Mouse (Mus musculus) kidney, postnatal 0 days (tissue): ENCODE data around the gene Slc39a13. TPM values are rescaled to one million over a fixed set of nuclear protein-coding genes. Genes with fewer than 3 reads are reported as not detected.

ENCODE experiments used
- ATAC-seq: fragments of 200-750 bp; cut with Nextera tagmentation; replicated peaks from 2 replicates; pipeline ENCODE4 v1.8.0; 2017; ENCODE audit warnings: low read depth, moderate number of reproducible peaks, moderate TSS enrichment, moderate library complexity; ENCODE audit not compliant: low FRiP score
- DNase-seq: peaks from one replicate; pipeline ENCODE4 v3.0.0-alpha.2; 2016; ENCODE audit warnings: low spot score
- H3K27ac ChIP-seq: fragments of 300-500 bp; sonication (generic); 2 replicates; pipeline ENCODE4 v1.5.1; 2014; ENCODE audit warnings: mild to moderate bottlenecking
- H3K27me3 ChIP-seq: fragments of 300-500 bp; sonication (generic); 2 replicates; pipeline ENCODE4 v1.6.1; 2014; ENCODE audit warnings: low read length, mixed read lengths; ENCODE audit not compliant: insufficient read depth
- H3K36me3 ChIP-seq: fragments of 300-500 bp; sonication (generic); 2 replicates; pipeline ENCODE4 v1.6.1; 2014; ENCODE audit warnings: low read length, mixed read lengths; ENCODE audit not compliant: insufficient read depth
- H3K4me1 ChIP-seq: fragments of 300-500 bp; sonication (generic); replicated peaks from 2 replicates; pipeline ENCODE4 v1.6.1; 2014; ENCODE audit warnings: antibody characterized with exemption, low read length, mixed read lengths; ENCODE audit not compliant: insufficient read depth
- H3K4me2 ChIP-seq: fragments of 300-500 bp; sonication (generic); 2 replicates; pipeline ENCODE4 v1.6.1; 2014; ENCODE audit warnings: mild to moderate bottlenecking, low read length, moderate library complexity, mixed read lengths
- H3K4me3 ChIP-seq: fragments of 300-500 bp; sonication (generic); replicated peaks from 2 replicates; pipeline ENCODE4 v1.5.1; 2014; ENCODE audit warnings: low read depth, low read length
- H3K9ac ChIP-seq: fragments of 300-500 bp; sonication (generic); 2 replicates; pipeline ENCODE4 v1.6.1; 2014; ENCODE audit warnings: low read depth, low read length
- H3K9me3 ChIP-seq: fragments of 300-500 bp; sonication (generic); replicated peaks from 2 replicates; pipeline ENCODE4 v1.6.1; 2016; ENCODE audit warnings: low read length, inconsistent platforms, mixed read lengths
- CTCF ChIP-seq: IDR thresholded peaks from 2 replicates; pipeline ENCODE4 v1.5.1; 2016; ENCODE audit warnings: antibody characterized with exemption, low read depth, mild to moderate bottlenecking, moderate library complexity
- WGBS: fragments of 180-500 bp; shearing (Covaris S2); extraction: QIAGEN DNeasy Blood & Tissue Kit; methylation state at CpG from one replicate; pipeline ENCODE4 v1.1.7; 2014; 5-methylcytosine and 5-hydroxymethylcytosine counted together
- polyA plus RNA-seq: library from polyadenylated mRNA; unstranded; fragments of >200 nt; fragmentation: Nextera tagmentation; extraction: Ambion mirVana; gene quantifications from 2 replicates; pipeline ENCODE4 v1.2.1, GENCODE M21; 2015

Gene Slc39a13
- polyA plus RNA-seq, 1 experiment from 2014 or later = 39.9 TPM

DNA sequence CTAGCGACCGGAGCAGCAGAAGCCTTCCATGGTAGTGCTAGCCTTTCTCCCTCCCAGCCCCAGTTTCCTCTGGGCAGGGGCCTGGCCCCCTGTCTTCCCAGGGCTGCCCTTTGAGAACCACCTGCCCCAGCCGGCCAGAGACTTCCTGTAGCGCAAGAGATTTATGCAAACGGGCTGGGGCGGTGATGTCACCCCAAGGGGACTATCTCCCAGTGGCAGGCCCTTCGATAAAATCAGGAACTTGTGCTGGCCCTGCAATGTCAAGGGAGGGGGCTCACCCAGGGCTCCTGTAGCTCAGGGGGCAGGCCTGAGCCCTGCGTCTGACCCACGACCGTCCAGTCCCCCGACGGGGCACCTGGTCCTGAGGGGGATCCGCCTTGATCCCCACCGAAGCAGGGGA, 26.3 kb upstream of the Slc39a13 start:
- no peak for DNase-seq
- Histone ChIP-seq H3K4me1 (no peaks in the 10 kb centered on the region), H3K4me3 (no peak overlapping the region)

GRCm38 (mm10) chr2:91090827-91091226, 20.6 kb upstream of the Slc39a13 start:
- H3K9me3 ChIP-seq = no peaks in the 10 kb centered on the region
- H3K4me2 ChIP-seq = no peak overlapping the region
- no peaks in the 10 kb centered on the region for H3K36me3 ChIP-seq
- H3K27me3 ChIP-seq = no peaks in the 10 kb centered on the region
- no peak overlapping the region for H3K9ac ChIP-seq
- ATAC-seq = no peak
- WGBS = 68% methylated on average over 6 of the region's 6 CpGs
- DNase-seq = no peak
- no peaks in the 10 kb centered on the region for H3K4me1 ChIP-seq
- H3K27ac ChIP-seq = no peak overlapping the region
- TF ChIP-seq CTCF = no peak
- no peak overlapping the region for H3K4me3 ChIP-seq

More for the DNA sequence above, 26.3 kb upstream of the Slc39a13 start:
- TF ChIP-seq CTCF = no peak
- no peak overlapping the region for H3K9ac ChIP-seq
- no peaks in the 10 kb centered on the region for H3K9me3 ChIP-seq
- no peaks in the 10 kb centered on the region for H3K36me3 ChIP-seq
- ATAC-seq = no peak; the same call in 1 of the 2 replicates
- no peak overlapping the region for H3K27ac ChIP-seq
- 63% methylated on average over 14 of the region's 14 CpGs for WGBS
- H3K4me2 ChIP-seq = no peak overlapping the region
- H3K27me3 ChIP-seq = no peaks in the 10 kb centered on the region

GRCm38 (mm10) chr2:91090208-91090607, 20.0 kb upstream of the Slc39a13 start:
- Histone ChIP-seq H3K9me3 (no peaks in the 10 kb centered on the region), H3K9ac (no peak overlapping the region), H3K36me3 (no peaks in the 10 kb centered on the region), H3K4me3 (no peak overlapping the region), H3K4me1 (no peaks in the 10 kb centered on the region), H3K27me3 (no peaks in the 10 kb centered on the region), H3K4me2 (no peak overlapping the region), H3K27ac (no peak overlapping the region)
- DNase-seq (no peak), ATAC-seq (no peak)
- no peak for TF ChIP-seq CTCF
- 81% methylated on average over 6 of the region's 6 CpGs for WGBS

GRCm38 (mm10) chr2:91088987-91089386, 18.8 kb upstream of the Slc39a13 start:
- ATAC-seq (no peak), DNase-seq (no peak)
- TF ChIP-seq CTCF = no peak
- no peaks in the 10 kb centered on the region for H3K4me1 ChIP-seq
- H3K9ac ChIP-seq = no peak overlapping the region
- no peak overlapping the region for H3K27ac ChIP-seq
- 80% methylated on average over 9 of the region's 9 CpGs for WGBS
- H3K27me3 ChIP-seq = no peaks in the 10 kb centered on the region
- H3K4me2 ChIP-seq = no peak overlapping the region
- no peak overlapping the region for H3K4me3 ChIP-seq
- no peaks in the 10 kb centered on the region for H3K9me3 ChIP-seq
- no peaks in the 10 kb centered on the region for H3K36me3 ChIP-seq

DNA sequence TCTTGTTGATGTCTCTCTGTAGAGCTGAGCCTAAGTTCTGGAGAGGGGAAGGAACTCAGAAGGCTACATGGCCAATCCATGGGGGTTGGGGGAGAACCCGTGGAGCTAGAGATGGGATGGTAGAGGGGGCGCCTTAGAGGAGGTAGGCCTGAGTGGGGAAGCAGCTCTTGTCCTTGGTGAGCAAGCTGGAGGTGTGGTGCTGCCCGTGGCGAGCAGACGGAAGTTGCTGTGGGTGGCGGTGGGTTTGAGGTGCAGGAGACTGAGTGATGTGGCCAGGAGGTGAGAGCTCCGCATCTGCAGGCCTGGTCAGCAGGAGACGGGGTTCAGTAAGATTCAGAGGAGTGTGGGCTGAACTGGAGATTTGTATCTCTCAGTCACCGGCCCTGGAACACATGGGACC, 17.2 kb upstream of the Slc39a13 start:
- no peaks in the 10 kb centered on the region for H3K27me3 ChIP-seq
- H3K4me2 ChIP-seq = no peak overlapping the region
- 83% methylated on average over 9 of the region's 9 CpGs for WGBS
- H3K4me3 ChIP-seq = no peak overlapping the region
- TF ChIP-seq CTCF = no peak
- no peaks in the 10 kb centered on the region for H3K9me3 ChIP-seq
- no peaks in the 10 kb centered on the region for H3K4me1 ChIP-seq
- no peaks in the 10 kb centered on the region for H3K36me3 ChIP-seq
- no peak overlapping the region for H3K9ac ChIP-seq
- no peak for ATAC-seq
- DNase-seq = no peak
- H3K27ac ChIP-seq = no peak overlapping the region

DNA sequence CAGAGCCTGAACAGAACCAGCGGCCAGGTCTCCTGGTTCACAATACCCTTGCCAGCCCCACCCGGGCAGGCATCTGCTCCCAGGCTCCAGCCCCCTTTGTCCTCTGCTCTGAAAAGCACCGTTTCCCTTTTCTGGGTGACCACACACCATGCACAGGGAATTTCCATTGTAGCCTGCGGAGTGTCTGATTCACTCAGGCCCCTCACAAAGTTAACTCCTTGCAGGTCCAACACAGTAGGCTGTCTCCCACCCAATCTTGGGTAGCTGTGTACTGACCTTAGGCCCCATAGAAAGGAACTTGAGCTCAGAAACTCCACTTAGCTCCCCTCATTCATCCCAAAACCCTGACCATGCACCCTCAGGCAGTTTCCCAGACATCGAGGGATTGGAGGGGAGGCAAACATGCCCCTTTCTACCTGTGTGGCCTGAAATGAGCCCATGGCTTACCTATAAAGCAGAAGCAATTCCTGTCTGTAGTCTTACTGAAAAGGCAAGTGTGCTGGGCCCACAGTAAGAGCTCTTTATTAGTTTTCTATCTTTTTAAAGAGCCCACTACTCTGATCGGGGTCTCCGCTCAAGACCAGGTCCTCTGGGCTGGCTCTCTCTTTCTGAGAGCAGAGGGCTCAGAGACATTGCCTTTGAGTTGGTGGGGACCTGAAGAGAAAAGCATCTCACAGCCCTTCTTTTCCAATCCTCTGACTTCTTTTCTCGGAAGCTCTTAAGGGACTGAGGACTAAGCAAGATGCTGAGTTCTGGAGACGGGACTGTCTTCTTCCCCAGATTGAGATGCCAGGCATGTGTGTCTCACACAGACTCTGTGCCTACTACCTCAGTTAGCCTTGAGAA, 16.4 kb upstream of the Slc39a13 start:
- WGBS = 66% methylated on average over 9 of the region's 9 CpGs
- no peak for TF ChIP-seq CTCF

More for the DNA sequence above, 16.4 kb upstream of the Slc39a13 start:
- DNase-seq (no peak), ATAC-seq (no peak)
- Histone ChIP-seq H3K27ac (no peak overlapping the region), H3K9me3 (no peaks in the 10 kb centered on the region), H3K36me3 (no peaks in the 10 kb centered on the region), H3K27me3 (no peaks in the 10 kb centered on the region), H3K4me2 (no peak overlapping the region), H3K4me1 (no peaks in the 10 kb centered on the region), H3K9ac (no peak overlapping the region), H3K4me3 (no peak overlapping the region)
